Mouse (Mus musculus) embryonic fibroblast, embryonic 13.5 days (primary cell): ENCODE data around the gene Itgb2.

ENCODE experiments used
- CTCF ChIP-seq: IDR thresholded peaks from 2 replicates; pipeline ENCODE4 v1.5.1; 2011; ENCODE audit warnings: mild to moderate bottlenecking, control low read depth, low read length, moderate library complexity, borderline replicate concordance; ENCODE audit not compliant: insufficient read depth
- POLR2A ChIP-seq: IDR thresholded peaks from 2 replicates; pipeline ENCODE4 v1.6.1; 2011; ENCODE audit warnings: low read depth, mild to moderate bottlenecking, control low read depth, low read length, moderate library complexity

DNA sequence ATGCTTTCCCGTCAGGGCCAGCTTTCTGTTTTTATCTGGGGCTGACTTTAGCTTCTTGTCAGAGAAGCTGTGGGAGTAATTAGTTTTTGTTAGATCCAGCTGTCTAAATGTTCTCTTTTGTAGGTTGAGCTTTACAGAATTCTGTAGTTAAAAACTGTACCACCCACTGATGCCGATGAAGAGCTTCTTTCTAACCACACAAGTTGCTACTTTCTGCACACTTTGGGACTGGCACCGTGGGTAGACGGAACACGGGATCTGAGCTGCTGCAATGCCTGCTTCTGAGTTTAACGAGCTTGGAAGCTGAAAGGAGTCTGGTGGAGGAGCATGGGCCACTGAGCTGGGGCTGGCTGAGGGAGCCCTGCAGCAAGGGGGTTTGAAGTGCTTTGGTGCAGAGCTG, 61.5 kb downstream of the Itgb2 start:
- TF ChIP-seq POLR2A (no peak), CTCF (no peak)
